ENCODE assay signal across 9 mouse cellular contexts in the genomic region with DNA sequence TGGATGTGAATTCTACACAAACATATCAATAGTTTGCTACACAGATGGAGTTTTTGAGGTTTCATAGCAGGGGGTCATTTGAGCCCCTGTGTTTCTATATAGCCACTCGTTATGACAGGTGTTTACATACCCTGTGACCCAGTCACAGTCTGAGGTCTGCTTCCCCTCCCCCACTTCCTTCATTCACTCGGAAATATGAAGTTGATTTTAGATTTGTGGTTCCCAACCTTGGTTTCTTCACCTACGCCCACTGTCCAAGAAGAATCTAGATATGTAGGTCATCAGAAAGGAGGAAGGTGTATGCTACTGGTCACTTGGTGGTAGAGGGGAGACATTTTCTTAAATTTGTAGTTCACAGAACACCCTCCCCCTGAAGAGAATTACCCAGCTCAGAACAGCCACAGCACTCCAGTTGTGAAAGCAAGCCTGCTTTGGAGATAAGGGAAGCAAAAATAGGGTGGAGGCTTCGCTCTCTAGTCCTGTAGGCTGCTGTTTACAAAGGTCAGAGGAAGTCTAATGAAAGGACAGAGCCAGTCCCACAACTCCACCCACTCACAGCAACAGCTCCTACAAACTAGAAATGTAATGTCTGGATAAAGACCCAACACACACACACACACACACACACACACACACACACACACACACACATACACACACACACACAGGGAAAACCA. TPM values are rescaled to one million over a fixed set of nuclear protein-coding genes. Genes with fewer than 3 reads are reported as not detected.
DNase-seq lines count a peak whose midpoint lies in the region; ATAC-seq and TF ChIP-seq lines count a peak whose summit lies in the region.
"Had no signal": no experiment of that assay in that cellular context is flagged by ENCODE, and none has a peak within 500 bp of the region (broad histone marks: within the 10 kb centered on the region; RNA-seq: fewer than 3 reads in every experiment).

No protein-coding gene starts in this region.

- no peaks in the 10 kb centered on the region for H3K27me3 ChIP-seq in heart, embryonic 13.5 days (replicated peaks)
- no peaks in the 10 kb centered on the region for H3K27me3 ChIP-seq in stomach, postnatal 0 days (ENCODE audit: control insufficient read depth, insufficient read depth, low read length)
- H3K27me3 ChIP-seq: limb, embryonic 12.5 days had no signal

- WGBS in heart, embryonic 13.5 days: 19% methylated on average over 4 of the region's 4 CpGs
- WGBS in stomach, postnatal 0 days: 28% methylated on average over 4 of the region's 4 CpGs

- TF ChIP-seq CTCF in stomach, postnatal 0 days (IDR thresholded peaks at IDR 0.05; ENCODE audit: low read depth): no peak

- H3K9me3 ChIP-seq in heart, embryonic 13.5 days: peaks cover 6% of the 10 kb centered on the region; the same call in 1 of the 2 replicates
- H3K9me3 ChIP-seq in stomach, postnatal 0 days (ENCODE audit: control insufficient read depth, low read length): no peaks in the 10 kb centered on the region

- peak overlapping the region; percentile 52 for H3K4me2 ChIP-seq in heart, embryonic 13.5 days
- H3K4me2 ChIP-seq in stomach, postnatal 0 days (replicated peaks; ENCODE audit: low read depth): no peak overlapping the region
- H3K4me2 ChIP-seq: limb, embryonic 12.5 days had no signal

- peaks cover 33% of the 10 kb centered on the region for H3K4me1 ChIP-seq in heart, embryonic 13.5 days
- H3K4me1 ChIP-seq in stomach, postnatal 0 days (replicated peaks; ENCODE audit: control insufficient read depth, insufficient read depth): 0 out of 2 replicates have a peak, but pooled peaks cover 2% of the 10 kb centered on the region
- H3K4me1 ChIP-seq: limb, embryonic 12.5 days had no signal

- peak; percentile 6 to 46 for DNase-seq in kidney, postnatal 25 days
- no peak for DNase-seq in kidney, postnatal 10 days
- DNase-seq in lung, adult 18-20 months: peak; percentile 71 to 75
- DNase-seq in stomach, postnatal 0 days (ENCODE audit: low spot score): peak; percentile 43
- no peak for DNase-seq in retina, embryonic 14.5 days (ENCODE audit: low spot score)
- no peak for DNase-seq in layer of hippocampus, adult 18-20 months (ENCODE audit: low spot score in 2 of 2)
- DNase-seq in urinary bladder, postnatal 10 days (ENCODE audit: low spot score): no peak

- no peaks in the 10 kb centered on the region for H3K36me3 ChIP-seq in heart, embryonic 13.5 days
- no peaks in the 10 kb centered on the region for H3K36me3 ChIP-seq in stomach, postnatal 0 days (ENCODE audit: control insufficient read depth, insufficient read depth, low read length)
- H3K36me3 ChIP-seq: limb, embryonic 12.5 days had no signal

- TF ChIP-seq EP300 in stomach, postnatal 0 days (optimal IDR thresholded peaks at IDR 0.05): no peak

- H3K4me3 ChIP-seq in heart, embryonic 13.5 days: 0 out of 2 replicates have a peak overlapping the region, but pooled peaks have one; percentile 2
- H3K4me3 ChIP-seq in stomach, postnatal 0 days (ENCODE audit: low read depth, low read length): no peak overlapping the region
- H3K4me3 ChIP-seq: limb, embryonic 12.5 days had no signal

- ATAC-seq in heart, embryonic 13.5 days (ENCODE audit: extremely low read depth, insufficient number of reproducible peaks, low FRiP score, low TSS enrichment): peak; percentile 56; the same call in 1 of the 2 replicates
- peak; percentile 81 for ATAC-seq in stomach, postnatal 0 days (ENCODE audit: low FRiP score, low TSS enrichment)

- H3K9ac ChIP-seq in heart, embryonic 13.5 days: peak overlapping the region; percentile 56
- H3K9ac ChIP-seq in stomach, postnatal 0 days (ENCODE audit: low read length): no peak overlapping the region
- H3K9ac ChIP-seq: limb, embryonic 12.5 days had no signal

- H3K27ac ChIP-seq in heart, embryonic 13.5 days (replicated peaks): peak overlapping the region; percentile 94
- peak overlapping the region; percentile 69 for H3K27ac ChIP-seq in stomach, postnatal 0 days (replicated peaks)
- H3K27ac ChIP-seq: limb, embryonic 12.5 days had no signal

RNA-seq across cellular contexts. Expression of gene Stk24, which starts 43.0 kb away (rescaled TPM):
- 29.7 and 30.8 TPM in 2 replicates for polyA plus RNA-seq in heart, embryonic 13.5 days (2015; fragmentation: Nextera tagmentation; extraction: Ambion mirVana)
- polyA plus RNA-seq in stomach, postnatal 0 days (2015; fragmentation: Nextera tagmentation; extraction: Ambion mirVana): 34.0 and 35.9 TPM in 2 replicates
- 10 to 100 TPM; 66.9 to 67.5 TPM for total RNA-seq in layer of hippocampus, adult 18-20 months (2021)

Comparison
In these comparisons a context has a peak if more than half of its experiments do, and no peak if none do; other contexts are left out.
1. DNase-seq: peak in kidney, postnatal 25 days (2 of 2), lung, adult 18-20 months (2 of 2) and stomach, postnatal 0 days (single experiment); none in kidney, postnatal 10 days (single experiment), retina, embryonic 14.5 days (single experiment), layer of hippocampus, adult 18-20 months (0 of 2) and urinary bladder, postnatal 10 days (single experiment).